Mouse (Mus musculus) MEL (cell line): ENCODE measurements at regions not wholly inside any gene's neighbourhood (a gene's known extent, or its start where the extent isn't known, plus 50 kb on each side); places are given as distances from the start of the nearest gene placed in this dataset.
A peak's percentile ranks its signal among the peaks of the same experiment; 100 is the strongest.

ENCODE experiments used
- DNase-seq: peaks from one replicate; pipeline ENCODE4 v3.0.0; 2011; ENCODE audit warnings: low read depth, low spot score
- H3K27ac ChIP-seq: 2 replicates; pipeline ENCODE4 v1.5.1; 2012; ENCODE audit warnings: low read depth, mild to moderate bottlenecking, control low read depth, low read length, moderate library complexity; ENCODE audit not compliant: control insufficient read depth
- H3K27me3 ChIP-seq, 2 experiments: fragments of 150-350 bp in 1 of 2; sonication (generic) in 1 of 2; 2 replicates each; pipeline ENCODE4 v1.6.1; 2012; ENCODE audit warnings: low read length in 2 of 2, mild to moderate bottlenecking in 2 of 2, improper control_type of control experiment in 1 of 2, moderate library complexity in 1 of 2; ENCODE audit not compliant: insufficient read depth in 2 of 2, control insufficient read depth in 1 of 2
- H3K36me3 ChIP-seq, 2 experiments: 2 replicates each; pipeline ENCODE4 v1.6.1; 2012 to 2014; ENCODE audit warnings: low read length in 2 of 2, improper control_type of control experiment in 1 of 2, inconsistent platforms in 1 of 2, mild to moderate bottlenecking in 1 of 2; ENCODE audit not compliant: insufficient read depth in 2 of 2, control insufficient read depth in 1 of 2
- H3K4me1 ChIP-seq, 2 experiments: fragments of 150-350 bp in 1 of 2; sonication (generic) in 1 of 2; 2 replicates each; pipeline ENCODE4 v1.6.1; 2012; ENCODE audit warnings: low read length in 2 of 2, improper control_type of control experiment in 1 of 2, mild to moderate bottlenecking in 1 of 2; ENCODE audit not compliant: insufficient read depth in 2 of 2, control insufficient read depth in 1 of 2
- H3K4me3 ChIP-seq, 2 experiments: fragments of 150-350 bp in 1 of 2; sonication (generic) in 1 of 2; 2 replicates each; pipeline ENCODE4 v1.5.1; 2012; ENCODE audit warnings: low read depth in 2 of 2, low read length in 2 of 2, mild to moderate bottlenecking in 2 of 2, moderate library complexity in 2 of 2, control low read depth in 1 of 2, improper control_type of control experiment in 1 of 2; ENCODE audit not compliant: control insufficient read depth in 1 of 2, insufficient read depth in 1 of 2
- H3K79me2 ChIP-seq: 2 replicates; pipeline ENCODE4 v1.6.1; 2012; ENCODE audit warnings: mild to moderate bottlenecking, low read length, moderate library complexity; ENCODE audit not compliant: control insufficient read depth, poor library complexity, insufficient read depth
- H3K9ac ChIP-seq: 2 replicates; pipeline ENCODE4 v1.6.1; 2012; ENCODE audit warnings: low read depth, mild to moderate bottlenecking, control low read depth, low read length, moderate library complexity; ENCODE audit not compliant: control insufficient read depth, poor library complexity, severe bottlenecking
- H3K9me3 ChIP-seq: fragments of 150-350 bp; sonication (generic); replicated peaks from 2 replicates; pipeline ENCODE4 v1.6.1; 2012; ENCODE audit warnings: mild to moderate bottlenecking, low read length, improper control_type of control experiment, moderate library complexity; ENCODE audit not compliant: insufficient read depth
- BHLHE40 ChIP-seq: IDR thresholded peaks from 2 replicates; pipeline ENCODE4 v1.6.1; 2012; ENCODE audit warnings: low read depth, mild to moderate bottlenecking, inconsistent platforms, low read length, improper control_type of control experiment, borderline replicate concordance
- CHD1 ChIP-seq: IDR thresholded peaks from 2 replicates; pipeline ENCODE4 v1.6.1; 2012; ENCODE audit warnings: low read depth, mild to moderate bottlenecking, inconsistent platforms, low read length, improper control_type of control experiment
- CHD2 ChIP-seq: IDR thresholded peaks from 2 replicates; pipeline ENCODE4 v1.6.1; 2011; ENCODE audit warnings: low read length, improper control_type of control experiment
- E2F4 ChIP-seq: IDR thresholded peaks from 2 replicates; pipeline ENCODE4 v1.6.1; 2011; ENCODE audit warnings: low read depth, low read length, improper control_type of control experiment, borderline replicate concordance
- EP300 ChIP-seq, 2 experiments: IDR thresholded peaks; 2 replicates each; pipeline ENCODE4 v1.6.1; 2011; ENCODE audit warnings: improper control_type of control experiment in 2 of 2, low read length in 2 of 2, low read depth in 1 of 2, mild to moderate bottlenecking in 1 of 2
- ETS1 ChIP-seq: IDR thresholded peaks from 2 replicates; pipeline ENCODE4 v1.6.1; 2012; ENCODE audit warnings: low read depth, mild to moderate bottlenecking, inconsistent platforms, low read length, improper control_type of control experiment, moderate library complexity
- GABPA ChIP-seq: IDR thresholded peaks from 2 replicates; pipeline ENCODE4 v1.6.1; 2012; ENCODE audit warnings: low read depth, mild to moderate bottlenecking, inconsistent platforms, low read length, improper control_type of control experiment, moderate library complexity
- GATA1 ChIP-seq: IDR thresholded peaks from 2 replicates; pipeline ENCODE4 v1.6.1; 2011; ENCODE audit warnings: low read depth, low read length, improper control_type of control experiment
- HCFC1 ChIP-seq: IDR thresholded peaks from 2 replicates; pipeline ENCODE4 v1.6.1; 2012; ENCODE audit warnings: low read depth, mild to moderate bottlenecking, inconsistent platforms, low read length, improper control_type of control experiment, moderate library complexity
- KAT2A ChIP-seq: conservative IDR thresholded peaks from 2 replicates; pipeline ENCODE4 v1.6.1; 2012; ENCODE audit warnings: low read depth, low read length, improper control_type of control experiment, inconsistent platforms
- MAFK ChIP-seq: IDR thresholded peaks from 2 replicates; pipeline ENCODE4 v1.6.1; 2011; ENCODE audit warnings: low read depth, mild to moderate bottlenecking, low read length, improper control_type of control experiment, borderline replicate concordance
- MAX ChIP-seq: IDR thresholded peaks from 2 replicates; pipeline ENCODE4 v1.6.1; 2011; ENCODE audit warnings: low read length, improper control_type of control experiment
- MAZ ChIP-seq: IDR thresholded peaks from 2 replicates; pipeline ENCODE4 v1.6.1; 2012; ENCODE audit warnings: low read depth, mild to moderate bottlenecking, inconsistent platforms, low read length, improper control_type of control experiment
- MEF2A ChIP-seq: IDR thresholded peaks from 2 replicates; pipeline ENCODE4 v1.6.1; 2014; ENCODE audit warnings: low read depth, mild to moderate bottlenecking, inconsistent platforms, low read length, improper control_type of control experiment; ENCODE audit not compliant: poor library complexity, insufficient replicate concordance, severe bottlenecking; ENCODE audit errors: extremely low read depth
- MXI1 ChIP-seq: IDR thresholded peaks from 2 replicates; pipeline ENCODE4 v1.6.1; 2011; ENCODE audit warnings: mild to moderate bottlenecking, low read depth, low read length, improper control_type of control experiment
- MYB ChIP-seq: IDR thresholded peaks from 2 replicates; pipeline ENCODE4 v1.6.1; 2011; ENCODE audit warnings: mild to moderate bottlenecking, low read depth, low read length, improper control_type of control experiment
- MYC ChIP-seq: IDR thresholded peaks from 2 replicates; pipeline ENCODE4 v1.6.1; 2011; ENCODE audit warnings: low read depth, mild to moderate bottlenecking, low read length, improper control_type of control experiment, moderate library complexity
- NELFE ChIP-seq: IDR thresholded peaks from 2 replicates; pipeline ENCODE4 v1.6.1; 2011; ENCODE audit warnings: low read depth, low read length, improper control_type of control experiment
- NRF1 ChIP-seq: IDR thresholded peaks from 2 replicates; pipeline ENCODE4 v1.6.1; 2014; ENCODE audit warnings: low read depth, mild to moderate bottlenecking, inconsistent platforms, low read length, improper control_type of control experiment, moderate library complexity; ENCODE audit not compliant: poor library complexity, insufficient read depth, severe bottlenecking
- POLR2A ChIP-seq, 2 experiments: IDR thresholded peaks; 2 replicates each; pipeline ENCODE4 v1.6.1; 2011 to 2012; ENCODE audit warnings: low read length in 2 of 2, mild to moderate bottlenecking in 2 of 2, control low read depth in 1 of 2, improper control_type of control experiment in 1 of 2, low read depth in 1 of 2, moderate library complexity in 1 of 2; ENCODE audit not compliant: control insufficient read depth in 1 of 2, insufficient read depth in 1 of 2, poor library complexity in 1 of 2
- POLR2AphosphoS2 ChIP-seq: IDR thresholded peaks from 2 replicates; pipeline ENCODE4 v1.6.1; 2011; ENCODE audit warnings: low read length, improper control_type of control experiment
- POLR2AphosphoS5 ChIP-seq: IDR thresholded peaks from 2 replicates; pipeline ENCODE4 v1.6.1; 2012; ENCODE audit warnings: low read depth, borderline replicate concordance, mild to moderate bottlenecking, inconsistent platforms, low read length, moderate library complexity, mixed read lengths
- RCOR1 ChIP-seq: IDR thresholded peaks from 2 replicates; pipeline ENCODE4 v1.6.1; 2012; ENCODE audit warnings: low read depth, mild to moderate bottlenecking, inconsistent platforms, low read length, improper control_type of control experiment
- SIN3A ChIP-seq: IDR thresholded peaks from 2 replicates; pipeline ENCODE4 v1.6.1; 2012; ENCODE audit warnings: low read length, improper control_type of control experiment, inconsistent platforms
- SMC3 ChIP-seq: IDR thresholded peaks from 2 replicates; pipeline ENCODE4 v1.6.1; 2011; ENCODE audit warnings: low read depth, low read length, improper control_type of control experiment
- TAL1 ChIP-seq: IDR thresholded peaks from 2 replicates; pipeline ENCODE4 v1.6.1; 2012; ENCODE audit warnings: mild to moderate bottlenecking, inconsistent platforms, low read length, moderate library complexity, mixed read lengths
- TBP ChIP-seq: IDR thresholded peaks from 2 replicates; pipeline ENCODE4 v1.8.0; 2011; ENCODE audit warnings: low read depth, low read length, improper control_type of control experiment
- USF1 ChIP-seq: IDR thresholded peaks from 2 replicates; pipeline ENCODE4 v1.6.1; 2014; ENCODE audit warnings: low read depth, mild to moderate bottlenecking, inconsistent platforms, low read length, improper control_type of control experiment, moderate library complexity
- ZC3H11A ChIP-seq: IDR thresholded peaks from 2 replicates; pipeline ENCODE4 v1.6.1; 2012; ENCODE audit warnings: low read depth, mild to moderate bottlenecking, inconsistent platforms, low read length, improper control_type of control experiment
- ZKSCAN1 ChIP-seq: IDR thresholded peaks from 2 replicates; pipeline ENCODE4 v1.6.1; 2012; ENCODE audit warnings: low read depth, mild to moderate bottlenecking, inconsistent platforms, low read length, improper control_type of control experiment, moderate library complexity
- ZMIZ1 ChIP-seq: IDR thresholded peaks from 2 replicates; pipeline ENCODE4 v1.6.1; 2012; ENCODE audit warnings: low read depth, mild to moderate bottlenecking, inconsistent platforms, low read length, improper control_type of control experiment, moderate library complexity
- ZNF384 ChIP-seq: IDR thresholded peaks from 2 replicates; pipeline ENCODE4 v1.6.1; 2012; ENCODE audit warnings: low read depth, mild to moderate bottlenecking, inconsistent platforms, low read length, improper control_type of control experiment

DNA sequence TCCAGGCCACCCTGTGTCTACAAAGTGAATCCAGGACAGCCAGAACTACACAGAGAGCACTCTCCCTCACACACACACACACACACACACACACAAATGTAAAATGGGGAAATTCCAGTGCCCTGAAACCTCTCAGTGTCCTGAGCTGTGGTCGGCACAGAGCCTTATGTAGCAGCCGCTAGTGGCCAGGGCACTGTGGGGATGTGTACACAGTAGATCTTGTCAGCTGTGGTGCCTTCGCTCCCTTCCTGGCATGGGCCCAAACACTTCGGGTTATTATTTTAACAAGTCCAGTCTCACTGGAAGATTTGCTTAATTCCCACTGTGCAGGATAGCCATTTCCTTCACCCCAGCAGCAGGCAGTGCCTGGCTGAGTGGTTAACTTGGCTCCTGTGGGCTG is 81.5 kb downstream of the Ephb3 start:
- Histone ChIP-seq H3K27ac (no peak overlapping the region), H3K9ac (no peak overlapping the region), H3K79me2 (no peaks in the 10 kb centered on the region), H3K4me3 (no peak overlapping the region), H3K9me3 (no peaks in the 10 kb centered on the region), H3K36me3 (peaks cover 0 to 4% of the 10 kb centered on the region in 2 experiments; a peak in 2 of 4 replicates), H3K27me3 (peaks cover 0 to 2% of the 10 kb centered on the region in 2 experiments; a peak in 3 of 4 replicates), H3K4me1 (peaks cover 0 to 10% of the 10 kb centered on the region in 2 experiments; a peak in 2 of 4 replicates)
- no peak for DNase-seq
- TF ChIP-seq MAFK (no peak), ZNF384 (no peak), ETS1 (no peak), MAX (no peak), GATA1 (no peak), E2F4 (no peak), ZKSCAN1 (no peak), POLR2AphosphoS2 (no peak), NELFE (no peak), HCFC1 (no peak)

DNA sequence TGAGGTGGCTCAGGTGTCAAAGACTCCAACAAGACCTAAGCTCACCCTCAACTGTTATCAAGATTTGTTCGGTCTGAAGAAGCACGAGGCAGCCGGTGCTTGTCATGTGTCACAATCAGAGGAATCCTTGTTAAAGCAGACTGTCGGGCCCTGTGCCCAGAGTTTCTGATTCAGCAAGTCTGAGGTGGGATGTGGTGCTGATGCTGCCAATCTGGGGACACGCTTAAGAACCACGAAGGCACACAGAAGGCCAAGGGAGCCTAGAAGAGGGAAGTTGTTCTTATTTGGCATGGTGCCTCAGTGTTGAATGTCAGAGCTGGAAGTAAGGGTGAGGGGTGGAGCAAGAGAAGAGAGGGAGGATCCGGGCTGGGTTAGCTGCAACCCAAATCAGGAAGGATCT is 85.0 kb downstream of the Ephb3 start:
- peak; percentile 93 for DNase-seq
- H3K9me3 ChIP-seq = no peaks in the 10 kb centered on the region
- no peak overlapping the region for H3K4me3 ChIP-seq
- H3K4me1 ChIP-seq = peaks cover 0 to 10% of the 10 kb centered on the region in 2 experiments; a peak in 2 of 4 replicates
- peaks cover 0 to 2% of the 10 kb centered on the region in 2 experiments; a peak in 3 of 4 replicates for H3K27me3 ChIP-seq
- no peak overlapping the region for H3K27ac ChIP-seq
- no peak overlapping the region for H3K9ac ChIP-seq
- peaks cover 0 to 4% of the 10 kb centered on the region in 2 experiments; a peak in 2 of 4 replicates for H3K36me3 ChIP-seq
- H3K79me2 ChIP-seq = no peaks in the 10 kb centered on the region
- TF ChIP-seq RCOR1 = peak; percentile 86
- TF ChIP-seq BHLHE40 = peak; percentile 71; the same call in 1 of the 2 replicates
- no peak for TF ChIP-seq MAZ
- no peak for TF ChIP-seq TBP
- TF ChIP-seq E2F4 = no peak
- TF ChIP-seq POLR2AphosphoS2 = no peak
- peak; percentile 18 to 25; a peak in 1 of 4 replicates for TF ChIP-seq EP300 (IDR thresholded peaks at IDR 0.05; ENCODE audit: low read depth in 1 of 2, low read length in 2 of 2)
- TF ChIP-seq GABPA = no peak
- TF ChIP-seq NELFE = no peak
- TF ChIP-seq USF1 = peak; percentile 42; the same call in 1 of the 2 replicates
- TF ChIP-seq MYB = no peak
- TF ChIP-seq MXI1 = 0 out of 2 replicates have a peak, but pooled peaks have one; percentile 52
- no peak for TF ChIP-seq CHD2
- TF ChIP-seq POLR2AphosphoS5 = no peak
- peak; percentile 51; the same call in 1 of the 2 replicates for TF ChIP-seq GATA1
- peak; percentile 17; the same call in 1 of the 2 replicates for TF ChIP-seq HCFC1
- no peak for TF ChIP-seq MEF2A
- TF ChIP-seq ZMIZ1 = no peak
- TF ChIP-seq ETS1 = peak; percentile 63
- TF ChIP-seq MYC = no peak; the same call in 1 of the 2 replicates
- TF ChIP-seq POLR2A (IDR thresholded peaks at IDR 0.05; ENCODE audit: control insufficient read depth in 1 of 2, insufficient read depth in 1 of 2, low read depth in 1 of 2, low read length in 2 of 2, poor library complexity in 1 of 2) = no peak
- TF ChIP-seq ZC3H11A = no peak
- no peak for TF ChIP-seq KAT2A
- TF ChIP-seq TAL1 = no peak
- peak; percentile 59; the same call in 1 of the 2 replicates for TF ChIP-seq SIN3A
- no peak for TF ChIP-seq CHD1
- no peak for TF ChIP-seq SMC3
- TF ChIP-seq NRF1 = no peak
- peak; percentile 84 for TF ChIP-seq MAX
